Mouse (Mus musculus): ENCODE data around the gene Kctd5. TPM values are rescaled to one million over a fixed set of nuclear protein-coding genes. Genes with fewer than 3 reads are reported as not detected.
A peak's percentile ranks its signal among the peaks of the same experiment; 100 is the strongest.

Gene Kctd5
- total RNA-seq, 2 experiments from 2014 or later, result 16.9 to 18.2 TPM

DNA sequence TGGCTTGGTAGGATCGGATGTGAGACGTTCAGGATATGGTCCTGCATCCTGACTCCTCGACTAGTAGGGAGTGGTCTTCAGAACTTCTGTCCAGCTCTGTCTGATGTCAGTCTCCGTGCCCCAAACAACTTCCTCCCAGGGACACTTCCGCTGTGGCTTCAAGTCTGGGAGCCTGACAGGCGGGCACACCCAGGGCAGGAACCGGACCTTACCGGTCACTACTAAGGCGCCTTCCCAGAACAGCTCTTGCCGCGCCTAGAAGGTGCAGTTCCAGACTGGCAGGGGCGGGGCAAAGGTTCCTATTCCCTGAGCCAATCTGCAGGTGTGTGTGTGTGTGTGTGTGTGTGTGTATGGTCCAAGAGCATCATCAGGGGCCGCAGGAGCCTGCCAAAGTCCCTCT, 35.9 kb downstream of the Kctd5 start:
- no peak for DNase-seq

DNA sequence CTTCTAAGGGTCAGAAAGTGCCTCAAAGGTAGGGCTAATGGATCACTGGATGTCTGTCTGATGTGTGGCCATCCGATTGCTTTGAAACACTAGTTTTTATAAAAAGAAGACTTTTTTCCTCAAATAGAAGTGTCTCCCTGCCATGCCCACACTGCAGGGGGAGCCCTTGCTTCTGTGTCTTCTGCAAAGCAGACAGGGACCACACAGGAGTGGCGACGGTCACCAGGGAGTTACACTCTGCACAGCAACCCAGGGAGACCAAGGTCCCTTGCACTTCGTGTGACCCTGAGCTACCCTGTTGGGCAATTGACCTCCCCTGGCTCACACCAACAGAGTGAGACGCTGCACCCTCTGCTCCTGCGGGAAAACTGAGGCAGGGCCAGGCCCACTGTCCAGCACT, 36.3 kb downstream of the Kctd5 start:
- no peak for DNase-seq

DNA sequence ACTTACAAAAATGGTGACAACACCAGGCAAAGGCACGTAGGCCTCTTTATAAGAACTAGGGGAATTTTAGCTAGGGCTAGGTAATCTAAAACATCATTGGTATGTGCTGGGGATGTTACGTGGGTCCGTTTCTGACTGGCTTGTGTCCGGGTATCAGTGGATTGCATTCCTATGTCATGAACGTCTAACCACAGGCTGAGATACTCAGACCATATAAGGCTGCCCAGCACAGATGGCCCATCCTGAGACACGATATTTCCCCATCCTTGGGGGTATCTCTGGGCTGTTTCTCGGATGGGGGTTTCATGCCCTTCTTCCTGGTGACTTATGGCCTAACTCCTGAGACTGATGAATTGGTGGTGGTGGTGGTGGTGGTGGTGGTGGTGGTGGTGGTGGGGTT, 38.2 kb downstream of the Kctd5 start:
- DNase-seq, result no peak

DNA sequence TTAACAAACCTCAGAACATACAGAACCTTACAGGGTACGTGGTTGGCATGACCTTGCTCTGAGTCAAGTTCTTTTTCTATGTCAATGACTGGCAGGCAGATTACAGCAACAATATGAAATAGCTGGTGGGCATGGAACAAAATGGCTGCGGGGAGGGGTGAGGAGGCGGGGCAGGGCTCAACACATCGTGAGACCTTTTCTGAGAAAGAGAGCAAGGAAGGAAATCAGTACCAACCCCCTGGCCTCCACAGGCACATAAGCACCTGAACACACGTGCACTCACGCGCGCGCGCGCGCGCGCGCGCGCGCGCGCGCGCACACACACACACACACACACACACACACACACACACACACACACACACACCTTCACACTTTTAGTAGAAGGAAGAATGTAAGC, 42.7 kb downstream of the Kctd5 start:
- DNase-seq, result no peak

DNA sequence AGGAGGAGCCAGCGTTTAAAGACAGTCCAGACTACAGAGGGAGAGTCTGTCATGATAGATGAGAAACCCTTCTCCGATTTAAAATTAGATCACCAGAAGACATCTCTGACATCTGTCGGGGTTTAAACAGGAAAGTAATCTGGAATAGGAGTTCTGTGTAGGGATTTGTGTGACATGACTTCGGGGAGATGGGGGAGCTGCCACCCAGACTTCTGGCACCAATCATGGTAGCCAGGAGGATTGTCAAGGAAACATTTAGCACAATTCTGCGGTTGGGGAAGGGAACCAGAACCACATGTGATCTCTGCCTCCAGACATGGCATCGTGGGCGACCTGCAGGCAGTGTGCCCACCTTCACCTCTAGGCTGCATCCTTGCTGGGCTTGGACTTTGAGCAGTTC, 43.8 kb downstream of the Kctd5 start:
- no peak for DNase-seq

DNA sequence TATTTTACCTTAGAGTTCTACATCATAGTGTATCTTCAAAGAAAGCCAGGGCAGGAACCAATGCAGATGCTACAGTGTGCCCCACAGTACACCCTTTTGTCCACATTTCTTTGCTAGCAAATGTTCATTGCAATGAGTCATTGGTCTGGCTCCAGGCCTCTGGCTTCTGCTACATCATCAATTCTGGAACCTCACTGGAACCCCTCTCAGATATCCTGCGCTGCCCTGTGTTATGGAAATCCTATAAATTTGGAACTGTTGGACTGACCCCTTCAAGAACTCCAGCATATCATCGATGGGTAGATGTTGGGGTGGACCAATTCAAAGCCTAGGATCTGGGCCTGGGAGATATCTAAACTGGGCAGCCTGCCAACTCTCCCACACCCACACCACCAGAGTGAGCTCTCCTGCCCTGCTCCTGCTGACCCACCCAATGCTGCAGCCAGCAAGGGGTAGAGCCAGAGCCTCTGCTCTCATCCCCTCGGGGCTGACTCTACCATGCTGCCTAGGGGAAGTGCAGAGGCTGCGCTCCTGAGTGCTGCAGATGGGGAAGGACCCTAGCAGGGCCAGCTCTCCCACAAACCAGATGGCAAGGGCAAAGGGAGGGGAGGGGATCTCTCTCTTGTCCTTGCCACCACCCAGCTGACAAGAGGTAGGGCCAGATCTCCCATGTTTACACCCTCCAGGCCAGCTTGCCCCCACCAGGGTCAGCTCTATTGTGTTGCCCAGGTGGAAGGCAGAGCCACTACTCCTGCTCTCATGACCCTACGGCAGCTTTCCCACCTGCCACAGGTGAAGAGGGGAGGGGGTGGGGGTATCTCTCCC, 51.7 kb downstream of the Kctd5 start:
- DNase-seq, result peak; percentile 33

DNA sequence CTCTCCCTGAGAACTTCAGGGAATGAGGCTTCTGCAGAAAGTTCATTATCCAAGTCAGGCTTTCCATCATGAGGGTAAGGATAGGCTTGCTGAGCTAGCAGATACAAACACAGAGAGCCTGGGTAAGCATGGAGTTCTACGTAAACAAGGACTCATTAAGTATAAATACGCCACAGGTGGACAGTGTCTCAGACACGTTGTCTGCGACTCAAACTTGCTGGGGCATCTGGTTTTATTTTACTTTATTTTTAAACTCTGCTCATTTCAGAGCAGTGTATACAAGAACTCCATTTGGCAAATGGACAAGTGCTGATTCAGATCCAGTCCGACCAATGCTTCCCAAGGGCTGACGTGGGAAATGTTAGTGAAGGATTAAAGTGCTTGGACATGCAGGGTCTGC, 52.6 kb downstream of the Kctd5 start:
- no peak for DNase-seq

DNA sequence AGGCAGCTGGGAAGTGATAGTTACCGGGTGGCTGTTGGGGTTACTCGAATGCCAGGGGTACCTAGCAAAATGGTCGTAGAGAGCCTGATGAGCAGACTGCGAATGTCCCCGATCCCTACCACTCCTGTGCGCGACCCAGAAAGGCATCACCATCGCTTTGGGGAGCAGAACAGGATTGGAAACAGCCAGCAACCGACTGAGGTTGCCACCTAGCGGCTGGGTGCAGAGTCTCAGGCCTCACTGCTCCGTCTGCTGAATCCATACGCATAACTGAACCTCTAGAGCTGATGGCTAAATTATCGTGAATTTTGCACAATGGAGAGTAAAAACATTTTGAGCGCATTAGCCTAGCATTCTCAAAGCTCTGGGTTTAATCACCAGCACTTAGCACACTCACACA, 57.6 kb downstream of the Kctd5 start:
- no peak for DNase-seq

DNA sequence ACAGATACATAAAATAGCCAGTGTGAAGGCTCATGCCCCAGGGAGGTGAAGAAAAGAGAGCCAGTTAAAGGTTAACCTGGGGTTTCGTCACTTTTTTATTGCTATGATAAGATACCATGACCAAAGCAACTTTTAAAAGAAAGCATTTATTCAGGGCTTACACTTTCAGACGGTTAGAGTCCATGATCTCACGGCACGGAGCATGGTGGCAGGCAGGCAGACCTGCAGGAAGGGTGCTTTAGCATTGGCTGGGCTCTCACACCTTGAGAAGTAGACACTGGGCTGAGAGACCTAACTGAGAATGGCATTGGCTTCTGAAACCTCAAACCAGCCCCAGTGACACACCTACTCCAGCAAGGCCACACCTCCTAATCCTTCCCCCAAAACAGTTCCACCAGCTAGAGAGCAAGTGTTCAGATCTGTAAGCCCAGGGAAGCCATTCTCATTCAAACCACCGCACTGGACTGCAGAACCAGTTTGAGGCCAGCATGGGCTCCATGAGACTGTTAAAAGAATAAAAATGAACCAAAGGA, 58.8 kb downstream of the Kctd5 start:
- DNase-seq, result no peak

DNA sequence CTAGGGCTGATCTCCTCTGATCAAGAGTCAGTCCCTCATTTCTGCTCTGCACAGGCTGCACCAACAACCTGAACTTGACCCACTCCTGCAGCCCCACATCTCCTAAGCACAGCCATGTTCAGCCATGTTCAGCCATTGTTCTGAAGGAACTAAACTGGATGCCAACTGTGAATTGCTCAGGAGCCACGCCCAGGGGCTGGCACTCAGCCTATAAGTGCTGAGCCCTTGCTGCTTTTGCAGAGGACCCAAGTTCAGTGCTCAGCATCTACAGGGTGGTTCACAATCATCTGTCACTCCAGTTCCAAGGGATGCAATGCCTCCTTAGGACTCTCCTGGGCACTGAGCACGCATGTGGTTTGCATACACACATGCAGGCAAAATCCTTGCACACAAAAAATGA, 60.4 kb downstream of the Kctd5 start:
- no peak for DNase-seq

DNA sequence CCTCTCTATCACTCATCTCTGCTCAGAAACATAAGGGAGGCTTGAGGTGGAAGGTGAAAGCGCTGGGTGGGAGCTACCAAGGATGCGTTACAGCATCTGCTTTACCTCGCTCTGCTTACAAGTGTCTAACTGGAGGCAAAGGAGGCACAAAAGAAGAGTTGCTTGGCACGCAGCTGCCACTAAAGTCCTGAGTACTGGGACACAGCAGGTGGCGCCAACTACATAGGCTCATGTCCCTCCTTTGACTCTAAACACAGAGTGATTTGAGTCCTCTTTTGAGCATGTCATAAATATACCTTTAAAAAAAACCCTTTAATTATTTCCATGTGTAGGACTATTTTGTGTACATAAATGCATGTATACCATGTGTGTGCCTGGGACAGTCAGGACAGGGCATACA, 63.7 kb downstream of the Kctd5 start:
- DNase-seq, result no peak

DNA sequence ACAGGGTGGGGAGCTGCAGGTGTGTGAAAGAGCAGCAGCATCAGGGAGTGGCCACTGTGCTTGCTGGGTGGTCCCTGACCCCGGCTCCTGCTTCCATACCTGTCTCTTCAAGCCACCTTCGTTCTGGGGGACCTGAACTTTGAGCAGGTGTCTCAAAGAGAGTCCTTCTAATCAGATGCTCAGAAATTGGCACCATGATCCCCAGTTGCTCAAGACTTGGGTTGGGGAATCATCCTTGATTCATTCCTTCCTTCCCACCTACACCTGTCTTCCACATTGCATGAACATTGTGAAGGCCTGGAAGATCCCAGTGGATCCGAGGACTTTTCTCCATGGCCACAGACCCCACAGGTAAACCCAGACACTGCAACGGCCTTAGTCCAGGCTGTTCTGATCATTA, 65.2 kb downstream of the Kctd5 start:
- DNase-seq, result no peak

DNA sequence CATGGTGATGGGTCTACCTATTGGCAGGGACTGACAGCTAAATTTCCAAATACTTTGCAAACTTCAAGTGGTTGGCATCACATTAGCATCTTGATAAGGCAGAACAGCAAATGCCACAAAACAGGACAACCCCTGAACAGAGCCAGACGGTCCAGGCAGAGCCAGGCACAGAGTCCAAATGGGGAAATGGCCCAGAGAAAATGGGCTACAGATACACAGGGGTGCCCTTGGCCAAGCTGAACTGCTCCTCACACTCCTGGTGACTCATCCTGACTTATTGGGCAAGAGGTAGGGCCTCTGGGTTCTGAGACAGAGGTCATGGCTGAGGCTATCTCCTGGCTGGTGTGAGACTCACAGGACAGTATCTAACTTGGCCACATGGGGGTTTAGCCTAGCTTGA, 65.9 kb downstream of the Kctd5 start:
- DNase-seq, result no peak

DNA sequence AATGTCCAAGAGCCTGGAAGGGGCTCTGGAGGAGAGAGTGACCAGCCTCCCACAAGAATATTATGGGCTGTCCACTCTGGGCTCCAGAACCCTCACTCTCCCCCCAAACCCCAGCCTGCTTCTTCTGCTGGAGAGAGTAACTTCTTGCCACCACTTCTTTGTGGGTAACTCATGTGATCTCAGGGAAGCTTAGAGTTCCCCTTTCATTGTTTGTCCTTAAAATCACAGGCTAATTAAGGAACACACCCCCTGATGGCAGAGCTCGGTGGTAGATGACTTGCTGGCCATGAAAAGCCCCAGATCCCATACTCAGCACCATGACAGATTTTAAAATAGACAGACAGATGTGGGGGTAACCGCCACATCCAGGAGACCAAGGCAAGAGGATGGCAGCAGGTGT, 66.4 kb downstream of the Kctd5 start:
- DNase-seq, result no peak

DNA sequence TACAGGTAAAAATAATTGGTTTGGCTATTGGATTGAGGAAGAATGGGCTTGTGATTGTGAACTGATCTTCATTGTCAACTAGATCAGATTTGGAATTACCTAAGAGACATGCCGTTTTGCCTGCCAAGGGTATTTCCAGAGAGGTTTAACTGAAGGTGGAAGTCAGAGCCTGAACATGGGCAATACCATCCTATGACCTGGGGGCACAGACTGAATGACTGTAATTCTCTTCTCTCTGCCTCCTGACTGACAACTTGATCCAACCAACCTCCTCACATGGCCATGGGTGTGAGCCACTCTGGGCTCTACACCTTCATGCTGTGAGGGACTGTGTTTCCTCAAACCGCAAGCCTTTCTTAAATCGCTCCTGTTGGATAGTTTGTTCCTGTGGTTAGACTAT, 68.2 kb downstream of the Kctd5 start:
- DNase-seq, result no peak

DNA sequence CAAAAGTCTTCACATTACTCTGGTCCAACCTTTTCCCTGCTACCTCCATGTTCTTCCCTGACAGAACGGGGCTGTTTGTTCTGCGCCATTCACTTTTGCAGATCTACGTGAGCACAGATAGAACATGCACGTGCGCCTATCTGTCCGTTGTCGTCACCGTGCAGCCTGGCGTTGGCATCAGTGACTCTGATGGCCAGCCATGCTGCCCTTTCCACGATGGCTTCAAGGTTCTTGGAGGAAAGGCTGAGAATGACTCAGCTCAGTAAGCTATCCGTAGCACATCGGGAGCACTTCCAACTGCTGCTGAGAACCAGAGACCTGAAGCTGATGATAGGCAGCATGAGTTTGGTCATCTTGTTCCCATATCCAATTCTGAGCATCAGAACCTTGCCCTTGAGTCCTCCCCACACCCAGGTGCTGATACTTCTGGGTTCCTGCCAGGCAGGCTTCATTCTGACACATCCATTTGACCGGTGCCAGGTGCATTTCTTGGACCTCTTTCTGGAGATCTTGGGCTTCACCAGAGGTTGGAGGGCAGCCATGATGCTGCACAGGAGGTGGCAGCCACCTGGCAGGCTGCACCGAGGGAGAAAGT, 69.1 kb downstream of the Kctd5 start:
- DNase-seq, result no peak

DNA sequence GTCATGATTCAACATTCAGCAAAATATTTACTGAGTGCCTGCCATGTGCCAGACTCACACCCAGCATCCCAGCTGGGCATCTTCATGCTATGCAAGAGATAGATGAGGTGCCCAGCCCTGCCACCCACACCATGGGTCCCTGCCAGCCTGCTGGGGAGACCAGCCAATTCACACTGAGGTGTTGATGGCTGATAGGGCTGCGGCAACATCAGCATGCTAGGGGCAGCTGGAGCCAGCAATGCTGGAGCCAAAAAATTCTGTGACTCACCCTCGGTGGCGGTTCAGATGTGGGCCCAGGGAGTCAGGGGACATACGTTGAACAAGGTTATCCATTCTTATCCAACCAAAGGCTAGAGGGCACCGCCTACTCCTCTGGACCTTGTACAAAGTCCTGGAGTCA, 72.9 kb downstream of the Kctd5 start:
- DNase-seq, result peak; percentile 52

DNA sequence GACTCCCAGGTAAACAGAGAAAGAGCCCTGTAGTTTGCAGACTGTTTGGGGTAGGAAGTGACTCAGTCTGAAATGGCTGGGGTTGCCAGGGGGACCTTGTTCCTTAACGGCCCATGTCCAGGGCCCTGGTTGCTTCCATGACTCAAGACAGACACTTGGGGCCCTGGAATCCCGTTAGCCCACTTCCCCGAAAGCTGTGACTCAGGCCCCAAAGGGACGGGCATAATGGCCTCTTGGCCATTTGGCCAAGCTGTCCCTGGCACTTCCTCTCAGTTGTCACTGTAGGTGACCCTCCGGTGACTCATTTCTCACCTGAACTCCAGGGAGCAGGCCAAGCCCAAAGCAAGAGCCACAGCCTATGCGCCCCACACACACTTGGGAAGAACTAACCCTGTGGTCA, 74.9 kb downstream of the Kctd5 start:
- no peak for DNase-seq

DNA sequence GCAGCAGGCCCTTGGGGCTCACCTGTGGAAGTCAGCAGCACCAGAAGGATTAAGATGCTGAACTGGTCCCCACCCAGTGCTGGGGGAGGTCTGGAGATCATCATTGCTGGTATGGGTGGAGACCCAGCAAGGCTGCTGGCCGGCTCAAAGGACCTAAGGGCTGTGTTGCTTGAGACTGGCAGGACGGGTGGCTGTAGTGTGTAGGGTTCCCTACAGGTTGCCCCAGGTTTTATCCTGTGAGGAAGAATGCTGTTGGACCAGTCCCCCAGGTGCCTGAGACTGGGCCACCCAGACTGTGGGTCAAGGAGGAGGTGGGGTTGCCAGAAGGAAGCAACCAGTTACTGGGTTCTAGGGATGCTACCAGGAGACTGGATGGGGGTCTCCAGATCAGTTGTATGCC, 75.4 kb downstream of the Kctd5 start, which contains the start of gene Prss22:
TSS of gene Prss22 (minus strand) at position 200 of the 400 bp plus-strand sequence.
- no peak for DNase-seq

Measured in gastrocnemius, postnatal 10 days (tissue).